Mouse (Mus musculus): Measurements from ENCODE around the gene Olfr1382. TPM values are rescaled to one million over a fixed set of nuclear protein-coding genes. Genes with fewer than 3 reads are reported as not detected.
"Not testable (repeated sequence)": the region's sequence is repeated elsewhere in the genome, so short reads cannot be mapped to it uniquely, and the experiment has no call there.

The Olfr1382 gene
- total RNA-seq (2015; ENCODE audit: low replicate concordance) (not detected in 2 replicates), total RNA-seq (2017; ENCODE audit: low replicate concordance) (not detected in 2 replicates)

GRCm38 (mm10) chr11:49527947-49528346, at the start of gene Olfr1382:
Olfr1382 (plus strand) TSS chr11:49528247.
- ATAC-seq (replicated peaks; ENCODE audit: low FRiP score, poor library complexity, severe bottlenecking) = no peak

DNA sequence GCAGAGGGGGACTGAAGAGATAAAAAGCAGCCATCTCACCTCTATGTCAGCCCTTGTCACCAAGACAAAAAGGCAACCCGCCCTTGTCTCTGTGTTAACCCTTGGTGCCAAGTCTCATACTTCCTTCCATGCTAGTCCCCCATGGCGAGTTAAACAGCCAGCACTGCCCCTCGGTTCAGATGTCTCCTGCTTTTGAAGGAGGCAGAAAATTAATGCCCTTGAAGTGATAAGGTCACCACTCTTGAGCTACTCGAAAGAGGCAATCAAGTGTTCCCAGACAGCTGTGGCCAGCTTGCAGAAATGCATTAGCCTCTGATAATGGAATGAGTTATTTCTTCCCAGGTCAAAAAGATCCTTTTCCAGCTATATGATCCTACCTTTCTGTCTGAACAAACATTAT, 42.1 kb upstream of the Olfr1382 start:
- no peak for ATAC-seq (replicated peaks; ENCODE audit: low FRiP score, poor library complexity, severe bottlenecking)

DNA sequence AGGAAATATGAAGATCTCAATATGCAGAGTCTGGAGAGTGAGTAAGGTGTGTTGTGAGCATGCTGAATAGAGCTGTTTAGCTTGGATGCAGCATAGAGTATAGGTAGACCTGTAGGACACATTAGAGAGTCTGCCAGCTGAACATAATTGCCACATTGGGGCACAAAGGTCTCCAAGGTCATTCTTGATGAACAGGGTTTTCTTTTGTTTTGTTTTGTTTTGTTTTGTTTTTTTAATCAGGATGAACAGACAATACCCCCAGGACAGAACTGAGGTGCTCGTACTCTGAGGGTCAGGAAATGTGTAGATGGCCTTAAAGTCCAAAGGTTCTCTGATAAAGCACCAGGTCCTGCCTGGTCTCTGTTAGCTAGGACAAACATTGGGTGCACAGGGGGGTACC, 39.3 kb upstream of the Olfr1382 start, which contains the start of gene Olfr1385:
Olfr1385 (plus strand) TSS at position 301 of the 400 bp plus-strand sequence.
- ATAC-seq (replicated peaks; ENCODE audit: low FRiP score, poor library complexity, severe bottlenecking) = not testable (repeated sequence)

DNA sequence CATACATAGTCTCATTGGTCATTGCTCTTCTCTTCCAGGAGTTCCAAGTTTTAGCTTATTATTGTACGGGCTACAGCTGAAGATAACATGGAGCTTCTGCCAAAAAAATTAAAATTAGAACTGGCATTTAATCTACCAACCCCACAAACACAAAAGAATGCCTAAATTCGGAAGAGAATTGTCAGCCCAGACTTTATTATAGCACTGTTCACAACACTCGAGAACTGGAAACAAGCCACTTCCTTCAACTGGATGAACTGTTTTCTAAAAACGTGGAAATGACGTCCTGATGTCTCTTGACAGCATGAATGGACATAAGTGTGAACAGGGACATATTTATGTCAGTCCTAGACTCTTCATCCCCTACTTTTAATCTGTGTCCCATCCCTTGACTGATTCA, 10.0 kb upstream of the Olfr1382 start:
- no peak for ATAC-seq (replicated peaks; ENCODE audit: low FRiP score, poor library complexity, severe bottlenecking)

DNA sequence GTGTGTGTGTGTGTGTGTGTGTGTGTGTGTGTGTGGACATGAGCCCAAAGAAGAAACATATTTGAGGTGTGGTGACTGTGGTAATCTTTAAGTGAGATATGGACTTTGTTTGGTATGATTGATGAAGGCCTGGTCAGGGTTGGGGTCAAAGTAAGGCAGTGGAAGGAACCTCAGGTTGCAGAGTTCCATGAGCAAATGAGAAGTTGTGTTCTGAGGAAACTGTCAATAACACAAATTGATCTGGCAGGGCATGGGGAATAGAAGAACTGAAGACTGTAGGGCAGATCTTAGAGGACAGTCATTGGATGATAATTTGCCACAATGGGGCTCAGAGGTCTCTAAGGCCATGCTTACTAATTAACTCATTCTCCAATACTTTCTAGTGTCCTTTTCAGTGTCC, 8.7 kb upstream of the Olfr1382 start, which contains the start of gene Olfr1383:
Olfr1383 (plus strand) TSS at position 301 of the 400 bp plus-strand sequence.
- no peak for ATAC-seq (replicated peaks; ENCODE audit: low FRiP score, poor library complexity, severe bottlenecking)

DNA sequence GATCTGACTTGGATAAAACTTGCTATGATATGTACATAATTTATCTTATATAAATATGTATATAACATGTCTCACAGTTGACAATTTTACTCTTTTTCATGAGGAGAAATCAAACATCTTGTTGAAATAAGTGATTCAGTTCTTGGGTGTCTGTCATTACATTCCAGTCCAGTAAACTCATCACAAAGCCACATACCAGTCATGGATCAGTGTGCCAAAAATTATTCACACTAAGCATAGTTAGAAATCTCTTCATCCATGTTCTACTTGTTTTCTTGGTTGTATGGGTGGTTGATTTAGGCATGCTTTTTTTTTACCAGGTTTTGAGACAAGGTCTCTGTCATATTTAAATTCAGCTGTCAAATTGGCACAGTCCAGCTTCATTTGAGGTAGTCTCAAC, 4.7 kb downstream of the Olfr1382 start:
- ATAC-seq (replicated peaks; ENCODE audit: low FRiP score, poor library complexity, severe bottlenecking) = no peak

- ATAC-seq (replicated peaks; ENCODE audit: low FRiP score, poor library complexity, severe bottlenecking) = not testable (repeated sequence)
Observed at GRCm38 (mm10) chr11:49536631-49537030, 8.6 kb downstream of the Olfr1382 start.

- ATAC-seq (replicated peaks; ENCODE audit: low FRiP score, poor library complexity, severe bottlenecking) = not testable (repeated sequence)
Observed at GRCm38 (mm10) chr11:49543149-49543548, 15.1 kb downstream of the Olfr1382 start, which contains the start of gene Olfr1381. Olfr1381 (plus strand) TSS chr11:49543449.

DNA sequence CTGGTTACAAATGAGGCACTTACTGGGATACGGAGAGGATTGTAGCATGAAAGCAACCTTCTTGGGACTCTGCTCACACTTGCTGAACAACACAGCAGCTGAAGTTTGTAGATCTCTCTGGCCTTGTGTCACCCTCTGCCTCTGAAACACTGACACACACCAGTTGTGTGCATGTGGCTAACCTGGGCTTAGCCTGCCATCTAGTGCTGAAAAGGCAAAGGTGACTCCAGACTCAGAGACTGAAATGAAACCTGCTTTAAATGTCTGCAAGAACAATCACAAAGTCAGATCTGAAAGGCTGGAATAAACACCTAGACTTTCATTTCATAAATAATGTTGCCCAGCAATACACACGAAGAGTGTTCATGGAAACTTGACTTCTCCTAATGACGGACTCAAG, 26.0 kb downstream of the Olfr1382 start:
- not testable (repeated sequence) for ATAC-seq (replicated peaks; ENCODE audit: low FRiP score, poor library complexity, severe bottlenecking)

GRCm38 (mm10) chr11:49556578-49556977, 28.5 kb downstream of the Olfr1382 start, which contains the start of gene Olfr1380:
Olfr1380 (plus strand) TSS chr11:49556878.
- not testable (repeated sequence) for ATAC-seq (replicated peaks; ENCODE audit: low FRiP score, poor library complexity, severe bottlenecking)

GRCm38 (mm10) chr11:49575054-49575453, 47.0 kb downstream of the Olfr1382 start:
- ATAC-seq (replicated peaks; ENCODE audit: low FRiP score, poor library complexity, severe bottlenecking) = not testable (repeated sequence)

- not testable (repeated sequence) for ATAC-seq (replicated peaks; ENCODE audit: low FRiP score, poor library complexity, severe bottlenecking)
Observed at GRCm38 (mm10) chr11:49580452-49580851, 52.4 kb downstream of the Olfr1382 start.

Other genes with a start within 250 kb of the Olfr1382 start
- gene Olfr1393, start 249.9 kb upstream of the Olfr1382 start, total RNA-seq (2015; ENCODE audit: low replicate concordance) = not detected in 2 replicates
- gene Olfr1393, start 249.9 kb upstream of the Olfr1382 start, total RNA-seq (2017; ENCODE audit: low replicate concordance) = not detected in 2 replicates
- gene Olfr1392, start 243.0 kb upstream of the Olfr1382 start, total RNA-seq (2015; ENCODE audit: low replicate concordance) = not detected in 2 replicates
- gene Olfr1392, start 243.0 kb upstream of the Olfr1382 start, total RNA-seq (2017; ENCODE audit: low replicate concordance) = not detected in 2 replicates
- not detected in 2 replicates for gene Olfr10, start 223.5 kb upstream of the Olfr1382 start, total RNA-seq (2015; ENCODE audit: low replicate concordance)
- not detected in 2 replicates for gene Olfr10, start 223.5 kb upstream of the Olfr1382 start, total RNA-seq (2017; ENCODE audit: low replicate concordance)
- not detected in 2 replicates for gene Olfr1391, start 205.5 kb upstream of the Olfr1382 start, total RNA-seq (2015; ENCODE audit: low replicate concordance)
- 0.34 TPM in 1 of 2 replicates, not detected in the other for gene Olfr1391, start 205.5 kb upstream of the Olfr1382 start, total RNA-seq (2017; ENCODE audit: low replicate concordance)
- gene Olfr1390, start 193.1 kb upstream of the Olfr1382 start, total RNA-seq (2015; ENCODE audit: low replicate concordance) = not detected in 2 replicates
- 0.09 TPM in 1 of 2 replicates, not detected in the other for gene Olfr1390, start 193.1 kb upstream of the Olfr1382 start, total RNA-seq (2017; ENCODE audit: low replicate concordance)
- gene Olfr1389, start 105.2 kb upstream of the Olfr1382 start, total RNA-seq (2015; ENCODE audit: low replicate concordance) = not detected in 2 replicates
- gene Olfr1389, start 105.2 kb upstream of the Olfr1382 start, total RNA-seq (2017; ENCODE audit: low replicate concordance) = not detected in 2 replicates
- gene Olfr1388, start 91.6 kb upstream of the Olfr1382 start, total RNA-seq (2015; ENCODE audit: low replicate concordance) = 0.21 and 2.1 TPM in 2 replicates
- 5.9 and 6.3 TPM in 2 replicates for gene Olfr1388, start 91.6 kb upstream of the Olfr1382 start, total RNA-seq (2017; ENCODE audit: low replicate concordance)
- gene Olfr1387, start 72.9 kb upstream of the Olfr1382 start, total RNA-seq (2015; ENCODE audit: low replicate concordance) = not detected in 2 replicates
- not detected in 2 replicates for gene Olfr1387, start 72.9 kb upstream of the Olfr1382 start, total RNA-seq (2017; ENCODE audit: low replicate concordance)
- not detected in 2 replicates for gene Olfr1386, start 63.2 kb upstream of the Olfr1382 start, total RNA-seq (2015; ENCODE audit: low replicate concordance)
- not detected in 2 replicates for gene Olfr1386, start 63.2 kb upstream of the Olfr1382 start, total RNA-seq (2017; ENCODE audit: low replicate concordance)
- gene Olfr1385, start 39.2 kb upstream of the Olfr1382 start, total RNA-seq (2015; ENCODE audit: low replicate concordance) = not detected in 2 replicates
- gene Olfr1385, start 39.2 kb upstream of the Olfr1382 start, total RNA-seq (2017; ENCODE audit: low replicate concordance) = not detected in 2 replicates
- not detected in 2 replicates for gene Olfr1384, start 21.5 kb upstream of the Olfr1382 start, total RNA-seq (2015; ENCODE audit: low replicate concordance)
- gene Olfr1384, start 21.5 kb upstream of the Olfr1382 start, total RNA-seq (2017; ENCODE audit: low replicate concordance) = not detected in 2 replicates
- not detected in 2 replicates for gene Olfr1383, start 8.6 kb upstream of the Olfr1382 start, total RNA-seq (2015; ENCODE audit: low replicate concordance)
- not detected in 2 replicates for gene Olfr1383, start 8.6 kb upstream of the Olfr1382 start, total RNA-seq (2017; ENCODE audit: low replicate concordance)
- not detected in 2 replicates for gene Olfr1381, start 15.2 kb downstream of the Olfr1382 start, total RNA-seq (2015; ENCODE audit: low replicate concordance)
- gene Olfr1381, start 15.2 kb downstream of the Olfr1382 start, total RNA-seq (2017; ENCODE audit: low replicate concordance) = not detected in 2 replicates
- not detected in 2 replicates for gene Olfr1380, start 28.6 kb downstream of the Olfr1382 start, total RNA-seq (2015; ENCODE audit: low replicate concordance)
- gene Olfr1380, start 28.6 kb downstream of the Olfr1382 start, total RNA-seq (2017; ENCODE audit: low replicate concordance) = not detected in 2 replicates
- gene Flt4, start 81.0 kb downstream of the Olfr1382 start, total RNA-seq (2015; ENCODE audit: low replicate concordance) = not detected in 2 replicates
- not detected in 2 replicates for gene Flt4, start 81.0 kb downstream of the Olfr1382 start, total RNA-seq (2017; ENCODE audit: low replicate concordance)
- gene Scgb3a1, start 135.4 kb downstream of the Olfr1382 start, total RNA-seq (2015; ENCODE audit: low replicate concordance) = not detected in 2 replicates
- not detected in 2 replicates for gene Scgb3a1, start 135.4 kb downstream of the Olfr1382 start, total RNA-seq (2017; ENCODE audit: low replicate concordance)
- 32.4 and 50.1 TPM in 2 replicates for gene Cnot6, start 184.5 kb downstream of the Olfr1382 start, total RNA-seq (2015; ENCODE audit: low replicate concordance)
- 40.0 and 52.0 TPM in 2 replicates for gene Cnot6, start 184.5 kb downstream of the Olfr1382 start, total RNA-seq (2017; ENCODE audit: low replicate concordance)

All from erythroblast, adult 5-6 weeks (primary cell).